Mouse (Mus musculus): Measurements from ENCODE around the gene Prx. TPM values are rescaled to one million over a fixed set of nuclear protein-coding genes. Genes with fewer than 3 reads are reported as not detected.

The Prx gene
- polyA plus RNA-seq, 1 experiment from 2014 or later: 2.1 TPM

DNA sequence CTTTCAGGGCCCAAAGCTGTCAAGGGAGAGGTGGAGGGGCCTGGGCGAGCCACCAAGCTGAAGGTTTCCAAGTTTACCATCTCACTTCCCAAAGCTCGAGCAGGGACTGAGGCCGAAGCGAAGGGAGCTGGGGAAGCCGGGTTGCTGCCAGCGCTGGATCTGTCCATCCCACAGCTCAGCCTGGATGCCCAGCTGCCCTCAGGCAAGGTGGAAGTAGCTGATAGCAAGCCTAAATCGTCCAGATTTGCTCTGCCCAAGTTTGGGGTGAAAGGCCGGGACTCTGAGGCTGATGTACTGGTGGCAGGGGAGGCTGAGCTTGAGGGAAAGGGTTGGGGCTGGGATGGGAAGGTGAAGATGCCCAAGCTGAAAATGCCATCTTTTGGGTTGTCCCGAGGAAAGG, 19.2 kb downstream of the Prx start:
- 86% methylated on average over 9 of the region's 9 CpGs for WGBS
- no peak for DNase-seq (ENCODE audit: low spot score)
- H3K4me1 ChIP-seq (ENCODE audit: control insufficient read depth, insufficient read depth, low read length): no peaks in the 10 kb centered on the region
- no peak overlapping the region for H3K4me2 ChIP-seq (ENCODE audit: low read depth, severe bottlenecking)
- no peaks in the 10 kb centered on the region for H3K9me3 ChIP-seq (ENCODE audit: control insufficient read depth, low read length)
- no peak overlapping the region for H3K9ac ChIP-seq (ENCODE audit: low read length)
- no peaks in the 10 kb centered on the region for H3K27me3 ChIP-seq (ENCODE audit: control insufficient read depth, insufficient read depth, low read length)
- no peaks in the 10 kb centered on the region for H3K36me3 ChIP-seq (ENCODE audit: control insufficient read depth, insufficient read depth, low read length)
- no peak for ATAC-seq (ENCODE audit: insufficient number of reproducible peaks, low FRiP score, low TSS enrichment, low read depth)
- no peak overlapping the region for H3K27ac ChIP-seq (replicated peaks; ENCODE audit: low read depth, low read length)
- H3K4me3 ChIP-seq (ENCODE audit: low read depth, low read length): no peak overlapping the region

DNA sequence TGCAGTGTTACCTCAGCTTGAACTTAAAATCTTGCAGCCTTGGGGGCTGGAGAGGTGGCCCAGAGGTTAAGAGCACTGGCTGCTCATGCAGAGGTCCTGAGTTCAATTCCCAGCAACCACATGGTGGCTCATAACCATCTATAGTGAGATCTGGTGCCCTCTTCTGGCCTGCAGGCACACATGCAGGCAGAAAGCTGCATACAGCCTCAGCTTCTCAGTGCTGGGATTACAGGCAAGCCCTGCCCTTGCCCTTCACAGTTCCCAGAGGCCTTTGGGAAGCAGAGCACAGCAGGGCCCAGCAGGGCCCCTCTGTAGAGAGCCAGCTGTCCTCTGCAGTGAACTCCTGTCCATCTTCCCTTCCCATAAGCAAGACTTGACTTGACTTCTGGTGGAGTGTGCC, 21.0 kb downstream of the Prx start:
- H3K36me3 ChIP-seq (ENCODE audit: control insufficient read depth, insufficient read depth, low read length): no peaks in the 10 kb centered on the region
- H3K9ac ChIP-seq (ENCODE audit: low read length): no peak overlapping the region
- no peaks in the 10 kb centered on the region for H3K9me3 ChIP-seq (ENCODE audit: control insufficient read depth, low read length)
- no peak overlapping the region for H3K4me3 ChIP-seq (ENCODE audit: low read depth, low read length)
- no peaks in the 10 kb centered on the region for H3K4me1 ChIP-seq (ENCODE audit: control insufficient read depth, insufficient read depth, low read length)
- ATAC-seq (ENCODE audit: insufficient number of reproducible peaks, low FRiP score, low TSS enrichment, low read depth) (no peak), DNase-seq (ENCODE audit: low spot score) (no peak)
- no peak overlapping the region for H3K27ac ChIP-seq (replicated peaks; ENCODE audit: low read depth, low read length)
- H3K27me3 ChIP-seq (ENCODE audit: control insufficient read depth, insufficient read depth, low read length): no peaks in the 10 kb centered on the region
- H3K4me2 ChIP-seq (ENCODE audit: low read depth, severe bottlenecking): no peak overlapping the region

DNA sequence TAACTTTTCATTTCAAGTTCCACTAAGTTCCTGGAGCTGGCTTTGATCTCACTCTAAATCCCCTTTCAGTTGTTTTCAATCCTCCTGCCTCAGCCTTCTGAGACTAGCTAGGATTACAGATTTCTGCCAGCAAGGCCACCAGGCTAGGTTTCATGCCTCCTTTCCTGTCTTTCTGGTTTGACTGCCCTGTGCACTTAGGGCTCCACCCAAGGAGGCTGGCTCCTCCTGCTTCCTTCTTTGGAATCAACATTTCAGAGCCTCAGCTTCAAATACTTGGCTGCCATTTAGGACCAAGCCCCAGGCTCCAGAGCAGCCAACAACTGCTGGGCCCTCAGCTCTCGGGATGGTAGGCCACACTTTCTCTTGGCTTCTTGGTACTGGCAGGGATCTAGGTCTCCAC, 21.5 kb downstream of the Prx start:
- H3K4me3 ChIP-seq (ENCODE audit: low read depth, low read length): no peak overlapping the region
- no peak for DNase-seq (ENCODE audit: low spot score)
- 68% methylated on average over 1 of the region's 1 CpGs for WGBS

DNA sequence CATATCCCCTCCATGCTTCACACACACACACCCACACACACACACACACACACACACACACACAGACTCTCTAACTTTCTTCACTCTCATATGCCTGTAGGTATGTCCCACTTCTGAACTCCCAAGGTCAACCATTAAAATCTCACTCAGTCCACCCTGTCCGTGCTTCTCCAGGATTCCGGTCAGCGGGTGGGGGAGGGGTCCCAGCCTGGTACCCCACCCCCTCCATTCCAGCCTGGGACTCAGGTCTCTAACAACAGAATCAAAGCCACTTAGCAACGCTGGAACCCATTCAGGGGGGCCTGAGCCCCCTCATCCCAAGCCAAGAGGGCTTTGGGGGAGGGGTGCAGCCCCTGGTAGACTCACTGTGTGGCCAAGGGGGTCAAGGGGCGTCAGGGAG, 23.8 kb downstream of the Prx start, which contains the start of gene Hipk4:
Hipk4 (plus strand) TSS at position 301 of the 400 bp plus-strand sequence.
- ATAC-seq (ENCODE audit: insufficient number of reproducible peaks, low FRiP score, low TSS enrichment, low read depth): no peak
- no peaks in the 10 kb centered on the region for H3K36me3 ChIP-seq (ENCODE audit: control insufficient read depth, insufficient read depth, low read length)
- H3K9ac ChIP-seq (ENCODE audit: low read length): no peak within 1 kb of the TSS
- H3K4me2 ChIP-seq (ENCODE audit: low read depth, severe bottlenecking): no peak within 1 kb of the TSS
- H3K27me3 ChIP-seq (ENCODE audit: control insufficient read depth, insufficient read depth, low read length): no peaks in the 10 kb centered on the region
- no peaks in the 10 kb centered on the region for H3K4me1 ChIP-seq (ENCODE audit: control insufficient read depth, insufficient read depth, low read length)
- H3K27ac ChIP-seq (replicated peaks; ENCODE audit: low read depth, low read length): no peak within 1 kb of the TSS
- 65% methylated on average over 5 of the region's 5 CpGs for WGBS
- no peaks in the 10 kb centered on the region for H3K9me3 ChIP-seq (ENCODE audit: control insufficient read depth, low read length)
- H3K4me3 ChIP-seq (ENCODE audit: low read depth, low read length): no peak within 1 kb of the TSS
- no peak for DNase-seq (ENCODE audit: low spot score)

More for the DNA sequence above, 21.5 kb downstream of the Prx start:
- no peak overlapping the region for H3K4me2 ChIP-seq (ENCODE audit: low read depth, severe bottlenecking)
- H3K9ac ChIP-seq (ENCODE audit: low read length): no peak overlapping the region
- H3K27ac ChIP-seq (replicated peaks; ENCODE audit: low read depth, low read length): no peak overlapping the region
- H3K27me3 ChIP-seq (ENCODE audit: control insufficient read depth, insufficient read depth, low read length): no peaks in the 10 kb centered on the region
- ATAC-seq (ENCODE audit: insufficient number of reproducible peaks, low FRiP score, low TSS enrichment, low read depth): no peak
- no peaks in the 10 kb centered on the region for H3K36me3 ChIP-seq (ENCODE audit: control insufficient read depth, insufficient read depth, low read length)
- H3K9me3 ChIP-seq (ENCODE audit: control insufficient read depth, low read length): no peaks in the 10 kb centered on the region
- no peaks in the 10 kb centered on the region for H3K4me1 ChIP-seq (ENCODE audit: control insufficient read depth, insufficient read depth, low read length)

DNA sequence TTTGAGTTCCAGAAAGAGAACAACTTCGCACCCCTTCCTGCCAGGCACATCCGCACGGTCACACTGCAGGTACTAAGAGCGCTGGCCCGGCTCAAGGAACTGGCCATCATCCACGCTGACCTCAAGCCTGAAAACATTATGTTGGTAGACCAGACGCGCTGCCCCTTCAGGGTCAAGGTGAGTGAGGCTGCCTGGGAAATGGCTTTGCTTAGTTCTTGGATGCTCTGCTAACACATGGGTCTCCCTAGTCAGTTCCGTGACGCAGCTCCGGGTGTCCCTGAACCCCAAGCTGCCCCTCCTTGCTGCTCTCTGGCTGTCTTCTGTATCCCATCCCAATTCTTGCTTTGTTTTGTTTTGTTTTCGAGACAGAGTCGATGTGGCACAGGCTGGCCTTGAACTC, 24.7 kb downstream of the Prx start:
- Histone ChIP-seq H3K4me3 (ENCODE audit: low read depth, low read length) (no peak overlapping the region), H3K9me3 (ENCODE audit: control insufficient read depth, low read length) (no peaks in the 10 kb centered on the region), H3K36me3 (ENCODE audit: control insufficient read depth, insufficient read depth, low read length) (no peaks in the 10 kb centered on the region), H3K27ac (replicated peaks; ENCODE audit: low read depth, low read length) (no peak overlapping the region), H3K4me1 (ENCODE audit: control insufficient read depth, insufficient read depth, low read length) (no peaks in the 10 kb centered on the region), H3K9ac (ENCODE audit: low read length) (no peak overlapping the region), H3K4me2 (ENCODE audit: low read depth, severe bottlenecking) (no peak overlapping the region), H3K27me3 (ENCODE audit: control insufficient read depth, insufficient read depth, low read length) (no peaks in the 10 kb centered on the region)
- WGBS: 92% methylated on average over 13 of the region's 13 CpGs
- DNase-seq (ENCODE audit: low spot score) (no peak), ATAC-seq (ENCODE audit: insufficient number of reproducible peaks, low FRiP score, low TSS enrichment, low read depth) (no peak)

DNA sequence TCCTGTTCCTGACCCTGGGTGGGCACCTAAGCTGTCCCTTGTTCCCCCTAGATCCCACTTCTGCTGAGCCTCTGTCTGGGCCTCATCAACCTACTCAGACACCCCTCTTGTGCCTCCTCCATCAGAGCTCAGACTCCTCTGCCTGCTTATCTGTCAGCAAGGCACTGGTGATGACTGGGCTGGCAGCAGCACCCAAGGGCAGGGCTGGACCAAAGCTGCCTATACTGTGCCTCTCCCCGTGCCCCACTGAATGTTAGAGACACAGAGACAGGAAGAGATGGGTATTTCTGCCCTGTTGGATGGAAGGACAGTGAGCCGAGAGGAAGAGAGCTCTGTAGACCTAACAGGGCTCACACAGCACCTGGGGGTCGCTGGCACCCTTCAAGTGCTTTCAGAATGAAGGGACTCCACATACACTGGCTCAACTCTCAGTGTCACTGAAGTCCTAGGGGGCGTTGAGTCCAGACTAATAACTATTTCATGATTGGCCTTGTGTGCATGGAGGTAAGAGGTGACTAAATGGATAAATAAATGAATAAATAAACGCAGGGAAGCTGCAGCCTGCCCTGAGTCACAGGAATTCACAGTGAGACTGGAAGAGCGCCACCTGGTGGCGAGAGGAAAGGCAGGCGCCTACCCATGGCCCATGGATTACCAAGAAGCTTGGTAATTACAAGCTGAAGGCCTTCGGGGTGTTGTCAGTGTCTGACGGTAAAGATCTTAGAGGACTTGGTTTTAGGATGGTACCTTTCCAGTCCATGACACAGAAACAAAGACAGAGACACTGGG, 27.1 kb downstream of the Prx start:
- no peak overlapping the region for H3K4me2 ChIP-seq (ENCODE audit: low read depth, severe bottlenecking)
- DNase-seq (ENCODE audit: low spot score): peak; percentile 87
- H3K27me3 ChIP-seq (ENCODE audit: control insufficient read depth, insufficient read depth, low read length): no peaks in the 10 kb centered on the region
- WGBS: 29% methylated on average over 10 of the region's 10 CpGs
- no peak overlapping the region for H3K4me3 ChIP-seq (ENCODE audit: low read depth, low read length)
- H3K9me3 ChIP-seq (ENCODE audit: control insufficient read depth, low read length): no peaks in the 10 kb centered on the region
- no peaks in the 10 kb centered on the region for H3K36me3 ChIP-seq (ENCODE audit: control insufficient read depth, insufficient read depth, low read length)
- no peak overlapping the region for H3K27ac ChIP-seq (replicated peaks; ENCODE audit: low read depth, low read length)
- no peak for ATAC-seq (ENCODE audit: insufficient number of reproducible peaks, low FRiP score, low TSS enrichment, low read depth)
- no peaks in the 10 kb centered on the region for H3K4me1 ChIP-seq (ENCODE audit: control insufficient read depth, insufficient read depth, low read length)
- H3K9ac ChIP-seq (ENCODE audit: low read length): no peak overlapping the region

DNA sequence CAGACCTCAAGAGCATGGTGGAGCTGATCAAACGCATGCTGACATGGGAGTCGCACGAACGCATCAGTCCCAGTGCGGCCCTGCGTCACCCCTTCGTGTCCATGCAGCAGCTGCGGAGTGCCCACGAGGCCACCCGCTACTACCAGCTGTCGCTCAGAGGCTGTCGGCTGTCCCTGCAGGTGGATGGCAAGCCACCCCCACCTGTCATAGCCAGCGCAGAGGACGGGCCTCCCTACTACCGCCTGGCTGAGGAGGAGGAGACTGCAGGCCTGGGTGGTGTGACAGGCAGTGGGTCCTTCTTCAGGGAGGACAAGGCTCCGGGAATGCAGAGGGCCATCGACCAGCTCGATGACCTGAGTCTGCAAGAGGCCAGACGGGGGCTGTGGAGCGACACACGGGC, 29.9 kb downstream of the Prx start:
- no peak overlapping the region; the same call in 1 of the 2 replicates for H3K9ac ChIP-seq (ENCODE audit: low read length)
- H3K4me2 ChIP-seq (ENCODE audit: low read depth, severe bottlenecking): no peak overlapping the region
- no peaks in the 10 kb centered on the region for H3K27me3 ChIP-seq (ENCODE audit: control insufficient read depth, insufficient read depth, low read length)
- H3K27ac ChIP-seq (replicated peaks; ENCODE audit: low read depth, low read length): no peak overlapping the region
- H3K36me3 ChIP-seq (ENCODE audit: control insufficient read depth, insufficient read depth, low read length): no peaks in the 10 kb centered on the region
- no peaks in the 10 kb centered on the region for H3K4me1 ChIP-seq (ENCODE audit: control insufficient read depth, insufficient read depth, low read length)
- 81% methylated on average over 21 of the region's 21 CpGs for WGBS
- H3K9me3 ChIP-seq (ENCODE audit: control insufficient read depth, low read length): no peaks in the 10 kb centered on the region
- no peak for ATAC-seq (ENCODE audit: insufficient number of reproducible peaks, low FRiP score, low TSS enrichment, low read depth)
- DNase-seq (ENCODE audit: low spot score): no peak
- H3K4me3 ChIP-seq (ENCODE audit: low read depth, low read length): no peak overlapping the region

DNA sequence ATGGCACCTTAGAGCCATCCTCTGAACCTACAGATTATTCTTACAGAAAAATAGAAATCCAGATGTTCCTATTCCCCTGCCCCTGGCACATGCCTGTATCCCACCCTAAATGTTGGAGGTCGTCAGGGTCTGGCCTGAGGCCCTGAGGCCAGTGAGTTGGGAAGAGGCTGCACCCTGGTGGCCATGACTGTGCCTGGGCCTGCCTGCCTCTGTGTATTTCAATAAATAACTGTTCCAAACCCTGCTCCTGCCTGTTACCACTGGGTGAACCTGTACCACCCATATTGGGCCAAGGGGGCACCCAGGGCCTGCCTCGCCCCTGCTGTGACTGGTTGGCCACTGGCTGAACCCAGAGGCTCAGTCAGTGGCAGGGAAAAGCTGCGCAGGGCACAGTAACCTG, 31.8 kb downstream of the Prx start:
- no peak overlapping the region for H3K27ac ChIP-seq (replicated peaks; ENCODE audit: low read depth, low read length)
- H3K27me3 ChIP-seq (ENCODE audit: control insufficient read depth, insufficient read depth, low read length): no peaks in the 10 kb centered on the region
- no peak overlapping the region for H3K9ac ChIP-seq (ENCODE audit: low read length)
- no peaks in the 10 kb centered on the region for H3K4me1 ChIP-seq (ENCODE audit: control insufficient read depth, insufficient read depth, low read length)
- H3K9me3 ChIP-seq (ENCODE audit: control insufficient read depth, low read length): no peaks in the 10 kb centered on the region
- no peak overlapping the region for H3K4me2 ChIP-seq (ENCODE audit: low read depth, severe bottlenecking)
- 0 out of 2 replicates have a peak, but pooled peaks cover under 1% of the 10 kb centered on the region for H3K36me3 ChIP-seq (ENCODE audit: control insufficient read depth, insufficient read depth, low read length)
- ATAC-seq (ENCODE audit: insufficient number of reproducible peaks, low FRiP score, low TSS enrichment, low read depth) (no peak), DNase-seq (ENCODE audit: low spot score) (no peak)
- no peak overlapping the region for H3K4me3 ChIP-seq (ENCODE audit: low read depth, low read length)
- WGBS: 72% methylated on average over 3 of the region's 3 CpGs

DNA sequence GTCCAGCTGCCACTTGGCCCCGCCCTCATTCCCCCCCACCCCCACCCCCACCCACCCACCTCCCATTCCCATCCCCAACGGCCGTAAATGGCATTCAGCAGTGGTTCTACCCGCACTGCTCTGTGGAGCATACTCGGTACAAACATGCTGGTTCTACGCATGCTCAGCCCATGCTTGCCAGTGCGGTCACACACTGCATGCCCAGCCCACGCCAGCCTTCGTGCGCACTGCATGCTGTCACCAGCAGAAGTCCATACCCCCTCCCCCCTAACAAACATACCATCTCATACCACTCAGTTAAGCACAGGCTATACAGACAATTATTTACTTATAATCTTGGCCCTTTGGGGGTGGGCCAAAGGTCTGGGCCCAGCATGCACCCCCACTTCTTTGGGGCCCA, 32.6 kb downstream of the Prx start:
- no peak for DNase-seq (ENCODE audit: low spot score)
- no peak overlapping the region for H3K9ac ChIP-seq (ENCODE audit: low read length)
- H3K36me3 ChIP-seq (ENCODE audit: control insufficient read depth, insufficient read depth, low read length): 0 out of 2 replicates have a peak, but pooled peaks cover 3% of the 10 kb centered on the region
- H3K27me3 ChIP-seq (ENCODE audit: control insufficient read depth, insufficient read depth, low read length): no peaks in the 10 kb centered on the region
- ATAC-seq (ENCODE audit: insufficient number of reproducible peaks, low FRiP score, low TSS enrichment, low read depth): no peak
- no peak overlapping the region for H3K4me2 ChIP-seq (ENCODE audit: low read depth, severe bottlenecking)
- no peak overlapping the region for H3K4me3 ChIP-seq (ENCODE audit: low read depth, low read length)
- no peaks in the 10 kb centered on the region for H3K9me3 ChIP-seq (ENCODE audit: control insufficient read depth, low read length)
- 89% methylated on average over 10 of the region's 10 CpGs for whole genome bisulfite sequencing
- H3K4me1 ChIP-seq (ENCODE audit: control insufficient read depth, insufficient read depth, low read length): no peaks in the 10 kb centered on the region
- H3K27ac ChIP-seq (replicated peaks; ENCODE audit: low read depth, low read length): no peak overlapping the region
